Mouse (Mus musculus) kidney, adult 2 months (tissue): ENCODE measurements at regions not wholly inside any gene's neighbourhood (a gene's known extent, or its start where the extent isn't known, plus 50 kb on each side); places are given as distances from the start of the nearest gene placed in this dataset.

Experiments
- CTCF ChIP-seq: fragments of 200-500 bp; conservative IDR thresholded peaks from 2 replicates; pipeline ENCODE4 v1.5.1; 2011; ENCODE audit warnings: low read depth, mild to moderate bottlenecking, control low read depth, low read length, moderate library complexity, mixed read lengths; ENCODE audit not compliant: insufficient read depth, insufficient read length
- POLR2A ChIP-seq: fragments of 200-500 bp; IDR thresholded peaks from one replicate; pipeline ENCODE4 v1.6.1; 2011; ENCODE audit warnings: low read depth, low read length, control low read depth

GRCm38 (mm10) chr11:71515264-71515663, 234.5 kb upstream of the Wscd1 start:
- no peak for TF ChIP-seq POLR2A
- TF ChIP-seq CTCF: no peak
